Mouse (Mus musculus) E14TG2a.4 (cell line): Measurements from ENCODE around the gene Rps6kc1.

ENCODE experiments used
- H3K27me3 ChIP-seq: 2 replicates; pipeline ENCODE4 v1.6.1; 2014; ENCODE audit warnings: low read length, control low read depth; ENCODE audit not compliant: insufficient read depth
- H3K36me3 ChIP-seq: 2 replicates; pipeline ENCODE4 v1.6.1; 2014; ENCODE audit warnings: low read length, control low read depth; ENCODE audit not compliant: insufficient read depth
- H3K4me1 ChIP-seq: replicated peaks from 2 replicates; pipeline ENCODE4 v1.6.1; 2014; ENCODE audit warnings: low read depth, low read length, control low read depth
- H3K4me3 ChIP-seq: replicated peaks from 2 replicates; pipeline ENCODE4 v1.5.1; 2014; ENCODE audit warnings: mild to moderate bottlenecking, low read length
- H3K9me3 ChIP-seq: 2 replicates; pipeline ENCODE4 v1.6.1; 2014; ENCODE audit warnings: low read length, control low read depth
- CTCF ChIP-seq: conservative IDR thresholded peaks from 2 replicates; pipeline ENCODE4 v1.5.1; 2014; ENCODE audit warnings: low read length
- NANOG ChIP-seq: IDR thresholded peaks from 2 replicates; pipeline ENCODE4 v1.6.1; 2014; ENCODE audit warnings: borderline replicate concordance, low read length, mixed read lengths
- POU5F1 ChIP-seq: IDR thresholded peaks from 2 replicates; pipeline ENCODE4 v1.6.1; 2014; ENCODE audit warnings: low read length, borderline replicate concordance

The Rps6kc1 gene

DNA sequence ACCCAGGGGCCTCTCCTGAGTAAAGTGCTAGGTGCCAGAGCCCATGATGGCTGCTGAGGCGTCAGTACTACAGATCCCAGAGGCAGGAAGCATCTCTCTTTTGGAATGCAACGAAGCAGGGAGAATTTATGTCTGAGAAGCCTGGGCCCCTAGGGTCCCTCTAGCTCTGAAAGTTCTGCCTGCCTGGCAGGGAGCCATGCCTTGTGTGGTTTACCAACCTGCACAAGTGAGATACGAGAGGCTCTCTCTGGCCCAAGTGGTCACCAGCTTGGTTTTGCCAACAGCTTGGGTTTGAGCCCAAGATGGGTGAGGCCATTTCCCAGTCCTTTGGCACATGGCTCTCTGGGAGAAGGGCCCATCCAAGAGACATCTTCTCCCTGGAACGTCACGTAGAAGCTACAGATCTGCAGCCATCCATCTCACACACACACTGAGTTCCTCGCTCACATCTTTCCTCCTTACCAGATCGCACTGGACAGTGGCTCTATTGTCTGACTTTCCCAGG is 187.6 kb downstream of the Rps6kc1 start:
- no peaks in the 10 kb centered on the region for H3K9me3 ChIP-seq
- H3K4me3 ChIP-seq, result no peak overlapping the region
- H3K27me3 ChIP-seq, result peaks cover 6% of the 10 kb centered on the region; the same call in 1 of the 2 replicates
- TF ChIP-seq NANOG, result no peak
- no peak for TF ChIP-seq CTCF
- TF ChIP-seq POU5F1, result no peak
- no peaks in the 10 kb centered on the region for H3K4me1 ChIP-seq
- H3K36me3 ChIP-seq, result no peaks in the 10 kb centered on the region

DNA sequence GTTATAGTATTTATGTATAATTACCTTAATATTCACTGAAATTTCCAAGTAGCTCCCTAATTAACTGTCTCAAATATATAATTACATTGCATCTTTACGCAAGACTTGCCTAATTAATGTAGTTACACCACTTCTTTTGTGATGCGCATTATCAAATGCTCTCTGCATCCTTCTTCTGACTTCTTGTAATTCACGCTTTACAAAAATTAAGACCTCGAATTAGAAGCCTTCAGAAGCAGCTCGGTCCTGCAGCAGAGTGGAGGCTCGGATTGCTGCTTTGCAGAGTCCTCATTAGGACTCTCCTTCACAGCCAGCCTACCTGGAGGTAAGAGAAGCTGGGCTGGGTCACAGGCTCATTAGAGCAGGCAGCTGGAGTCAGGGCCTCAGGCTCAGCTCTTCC is 197.7 kb downstream of the Rps6kc1 start:
- Histone ChIP-seq H3K4me3 (no peak overlapping the region), H3K9me3 (no peaks in the 10 kb centered on the region), H3K4me1 (no peaks in the 10 kb centered on the region), H3K36me3 (no peaks in the 10 kb centered on the region), H3K27me3 (no peaks in the 10 kb centered on the region)
- TF ChIP-seq CTCF (no peak), POU5F1 (no peak), NANOG (no peak)

- Histone ChIP-seq H3K36me3 (no peaks in the 10 kb centered on the region), H3K9me3 (no peaks in the 10 kb centered on the region), H3K27me3 (peaks cover 5% of the 10 kb centered on the region; the same call in 1 of the 2 replicates), H3K4me3 (no peak overlapping the region), H3K4me1 (peaks cover 11% of the 10 kb centered on the region)
- TF ChIP-seq NANOG (no peak), CTCF (no peak)
Observed at GRCm38 (mm10) chr1:190697576-190697975, 214.0 kb downstream of the Rps6kc1 start.

DNA sequence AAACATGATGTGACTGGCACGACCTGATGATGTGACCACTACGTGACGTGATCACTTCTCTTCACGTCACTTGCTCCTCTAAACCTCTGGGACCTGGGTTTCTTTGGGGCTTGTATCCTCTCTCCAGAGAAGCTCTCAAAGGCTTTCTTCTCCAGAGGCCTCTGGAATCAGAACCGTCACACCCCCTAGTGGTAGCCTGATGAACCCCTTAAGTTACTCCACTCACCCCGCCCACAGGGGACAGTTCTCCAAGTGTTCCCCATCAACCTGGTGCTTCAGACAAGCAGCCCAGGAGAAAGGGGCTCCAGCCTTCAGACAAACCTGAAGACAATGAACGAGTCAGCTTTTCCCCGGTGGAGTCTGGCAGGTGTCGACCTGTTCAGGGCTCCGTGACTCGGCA is 216.0 kb downstream of the Rps6kc1 start:
- TF ChIP-seq CTCF (peak; percentile 68), NANOG (no peak), POU5F1 (no peak)
- Histone ChIP-seq H3K4me3 (no peak overlapping the region), H3K27me3 (peaks cover 21% of the 10 kb centered on the region)

GRCm38 (mm10) chr1:190690528-190691262 is 220.9 kb downstream of the Rps6kc1 start:
- TF ChIP-seq CTCF (no peak), POU5F1 (no peak), NANOG (no peak)
- peak overlapping the region; percentile 72 for H3K4me3 ChIP-seq
- peaks cover 37% of the 10 kb centered on the region for H3K27me3 ChIP-seq
- no peaks in the 10 kb centered on the region for H3K9me3 ChIP-seq
- H3K4me1 ChIP-seq, result peaks cover 25% of the 10 kb centered on the region
- H3K36me3 ChIP-seq, result no peaks in the 10 kb centered on the region

More for the DNA sequence above, 216.0 kb downstream of the Rps6kc1 start:
- Histone ChIP-seq H3K4me1 (peaks cover 23% of the 10 kb centered on the region), H3K9me3 (no peaks in the 10 kb centered on the region), H3K36me3 (no peaks in the 10 kb centered on the region)

- peaks cover 11% of the 10 kb centered on the region; the same call in 1 of the 2 replicates for H3K9me3 ChIP-seq
- peaks cover 18% of the 10 kb centered on the region for H3K27me3 ChIP-seq
- 0 out of 2 replicates have a peak, but pooled peaks cover 5% of the 10 kb centered on the region for H3K4me1 ChIP-seq
- TF ChIP-seq POU5F1, result no peak
- no peak for TF ChIP-seq NANOG
- no peak for TF ChIP-seq CTCF
- no peaks in the 10 kb centered on the region for H3K36me3 ChIP-seq
- no peak overlapping the region for H3K4me3 ChIP-seq
Observed at GRCm38 (mm10) chr1:190683060-190683459, 228.5 kb downstream of the Rps6kc1 start.

DNA sequence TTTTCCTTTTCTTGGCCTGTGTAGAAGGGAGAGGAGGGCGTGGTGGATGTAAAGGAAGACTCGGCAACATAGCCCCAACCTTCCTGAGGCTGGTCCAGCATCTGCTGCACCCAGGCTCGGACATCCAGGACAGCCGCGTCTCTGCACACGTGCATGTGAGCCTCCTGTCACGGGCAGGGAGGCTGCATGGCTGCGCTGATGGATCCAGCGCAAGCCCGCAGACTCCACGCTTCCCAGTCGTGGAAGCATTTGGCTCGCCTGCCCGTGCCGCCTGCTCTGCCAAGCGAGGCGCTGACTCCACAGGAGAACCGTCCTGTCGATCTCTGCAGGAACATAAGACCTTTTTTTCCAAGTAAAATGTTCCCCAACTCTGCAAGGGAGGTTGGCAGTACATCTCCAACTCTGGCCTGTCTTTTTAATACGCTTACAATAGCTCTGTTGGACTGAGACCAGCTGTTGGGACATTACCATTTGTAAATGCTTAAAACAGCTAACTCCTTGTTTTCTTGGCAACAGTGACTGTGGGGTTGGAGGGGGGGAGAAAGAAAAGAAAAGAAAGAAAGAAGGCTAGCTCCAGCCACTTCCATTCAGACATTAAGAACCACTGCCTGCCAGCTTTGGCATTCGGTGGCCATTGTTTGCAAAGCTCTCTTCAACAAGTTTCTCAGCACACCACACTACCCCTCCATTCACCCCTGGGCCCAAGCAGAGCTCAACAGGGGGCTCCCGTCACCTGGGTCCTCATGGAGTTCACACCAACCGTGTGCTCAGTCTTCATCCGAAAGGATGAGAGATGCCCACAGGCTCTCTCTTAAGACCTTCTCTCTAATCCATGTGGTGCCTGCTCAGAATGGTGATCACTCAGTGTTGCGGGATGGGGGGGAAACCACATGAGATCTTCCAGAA is 229.3 kb downstream of the Rps6kc1 start:
- peaks cover 18% of the 10 kb centered on the region for H3K27me3 ChIP-seq
- H3K4me3 ChIP-seq, result no peak overlapping the region
- peaks cover 11% of the 10 kb centered on the region; the same call in 1 of the 2 replicates for H3K9me3 ChIP-seq
- 0 out of 2 replicates have a peak, but pooled peaks cover 5% of the 10 kb centered on the region for H3K4me1 ChIP-seq
- H3K36me3 ChIP-seq, result no peaks in the 10 kb centered on the region
- TF ChIP-seq CTCF (no peak), POU5F1 (no peak), NANOG (no peak)

DNA sequence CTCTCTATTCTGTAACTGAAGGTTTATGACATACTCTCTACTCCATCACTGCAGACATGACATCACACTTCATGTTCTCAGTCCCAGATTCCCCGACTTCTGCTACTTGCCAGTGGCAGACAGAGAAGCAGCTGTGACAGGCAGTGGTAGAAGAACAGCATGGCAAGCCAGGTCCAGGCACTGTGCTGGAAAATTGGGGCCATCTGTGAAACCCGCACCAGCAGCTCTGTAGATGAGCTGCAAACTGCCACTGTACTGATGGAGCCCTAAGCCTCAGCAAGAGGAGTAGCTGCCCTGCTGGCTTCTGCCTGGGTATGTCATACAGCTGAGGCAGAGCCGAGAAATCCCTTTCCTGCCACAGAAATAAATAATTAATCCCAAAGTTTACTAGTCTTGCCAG is 236.1 kb downstream of the Rps6kc1 start:
- Histone ChIP-seq H3K36me3 (no peaks in the 10 kb centered on the region), H3K4me3 (no peak overlapping the region), H3K4me1 (no peaks in the 10 kb centered on the region), H3K9me3 (no peaks in the 10 kb centered on the region), H3K27me3 (peaks cover 4% of the 10 kb centered on the region)
- TF ChIP-seq POU5F1 (no peak), CTCF (no peak), NANOG (no peak)
